Mouse (Mus musculus): Measurements from ENCODE around the gene Zfp644.
A peak's percentile ranks its signal among the peaks of the same experiment; 100 is the strongest.

The Zfp644 gene

DNA sequence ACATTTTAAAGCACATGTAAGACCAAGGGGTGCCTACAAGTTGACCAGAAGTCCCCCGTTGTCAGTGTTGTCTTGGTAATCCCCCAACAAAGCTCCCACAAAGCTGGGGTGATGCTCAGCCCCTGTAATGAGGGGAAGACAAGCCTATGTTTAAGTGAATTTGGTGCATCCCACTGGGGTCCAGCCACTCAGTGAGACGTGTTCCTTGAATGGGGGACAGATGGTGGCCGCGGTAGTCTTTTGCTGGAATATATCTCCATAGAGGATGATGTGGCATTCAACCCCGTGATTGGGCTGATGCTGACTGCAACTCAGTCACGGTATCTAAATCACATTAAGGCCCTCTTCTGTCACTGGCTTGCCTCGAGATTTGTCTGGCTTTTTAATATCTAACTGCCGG is 97.6 kb downstream of the Zfp644 start:
- DNase-seq (ENCODE audit: low read depth, low spot score) = no peak

DNA sequence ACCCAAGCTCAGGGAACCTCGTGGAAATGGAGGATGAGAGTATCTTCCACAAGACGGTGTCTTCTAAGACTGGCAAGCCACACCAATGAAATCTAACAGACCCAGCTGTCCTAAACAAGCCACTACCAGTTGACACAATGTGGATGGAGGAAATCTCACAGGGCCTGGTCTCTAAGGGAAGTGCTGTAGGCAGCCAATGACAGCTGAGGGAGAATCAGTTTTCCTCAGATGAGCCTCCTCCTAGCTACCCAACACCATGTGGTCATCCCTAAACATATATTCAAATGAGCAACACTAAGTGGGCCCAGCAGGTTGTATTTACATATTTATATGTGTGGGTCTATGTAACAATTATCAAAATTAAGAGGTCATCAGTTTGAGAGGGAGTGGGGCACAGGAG is 99.6 kb downstream of the Zfp644 start:
- no peak for DNase-seq (ENCODE audit: low read depth, low spot score)

DNA sequence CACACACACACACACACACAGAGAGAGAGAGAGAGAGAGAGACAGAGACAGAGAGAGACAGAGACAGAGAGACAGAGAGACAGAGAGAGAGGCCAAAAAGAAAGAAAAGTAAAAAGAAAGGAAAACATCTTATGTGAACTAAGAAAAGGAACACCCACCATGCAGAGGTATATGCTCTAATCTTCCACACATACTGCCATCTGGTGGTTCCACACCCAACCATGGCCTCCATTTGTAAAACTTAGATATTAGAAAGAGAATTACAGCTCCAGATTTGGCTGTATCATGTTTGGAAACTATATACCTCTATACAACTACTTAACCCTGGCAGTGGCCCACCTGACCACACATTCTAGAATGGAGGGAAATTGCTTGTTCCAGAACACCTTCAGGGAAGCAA is 102.7 kb downstream of the Zfp644 start:
- DNase-seq (ENCODE audit: low read depth, low spot score) = peak; percentile 21

DNA sequence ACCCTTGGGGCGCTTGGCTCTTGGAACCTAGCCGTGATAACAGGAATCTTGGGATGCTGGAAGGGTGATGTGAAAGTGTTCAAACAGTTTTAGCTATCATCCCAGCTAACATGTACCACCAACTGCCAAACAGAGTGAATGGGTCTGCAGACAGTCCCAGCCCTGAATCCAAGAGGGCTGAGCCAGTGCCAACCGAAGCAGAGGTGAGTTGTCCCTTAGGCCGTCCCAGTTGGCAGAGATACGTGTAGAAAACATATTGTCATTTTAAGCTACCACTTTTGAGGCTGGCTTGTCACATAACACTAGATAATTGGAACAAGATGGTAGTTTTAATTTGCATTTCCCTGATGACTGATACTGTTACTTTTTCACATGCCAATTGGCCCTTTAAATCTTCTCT is 106.4 kb downstream of the Zfp644 start:
- DNase-seq (ENCODE audit: low read depth, low spot score) = no peak

DNA sequence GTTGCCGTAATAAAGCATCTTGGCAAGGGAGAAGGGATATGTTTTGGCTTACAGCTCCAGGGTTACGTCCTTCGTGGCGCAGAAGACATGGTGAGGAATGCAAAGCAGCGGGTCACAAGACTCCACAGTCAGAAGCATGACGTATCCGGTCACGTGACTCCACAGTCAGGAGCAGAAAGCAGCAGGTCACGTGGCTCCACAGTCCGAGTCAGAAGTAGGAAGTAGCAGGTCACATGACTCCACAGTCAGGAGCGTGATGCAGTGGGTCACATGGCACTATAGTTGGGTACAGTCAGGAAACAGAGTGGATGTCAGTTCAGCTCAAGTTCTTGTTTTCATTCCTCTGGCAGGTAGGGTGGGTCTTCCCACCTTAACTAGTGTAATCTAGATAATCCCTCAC is 107.4 kb downstream of the Zfp644 start:
- DNase-seq (ENCODE audit: low read depth, low spot score) = peak; percentile 41

DNA sequence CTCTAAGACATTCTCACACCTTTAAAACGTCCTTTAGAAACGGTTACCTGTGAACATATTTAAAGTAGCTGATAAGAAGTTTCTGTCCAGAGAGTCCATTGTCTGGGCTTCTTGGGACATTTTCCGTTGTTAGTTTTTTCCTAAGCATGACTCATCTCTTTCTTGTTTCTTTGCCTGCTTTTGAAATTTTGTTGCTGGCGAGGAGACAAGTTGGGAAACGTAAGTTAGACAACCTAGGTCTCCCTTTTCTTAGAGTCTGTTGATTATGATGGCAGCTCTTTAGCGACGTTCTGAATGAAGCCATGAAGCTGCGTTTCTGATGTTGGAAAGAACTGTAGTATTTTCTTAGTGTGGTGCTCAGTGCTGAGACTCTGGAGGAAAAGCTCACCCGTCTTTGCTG is 108.1 kb downstream of the Zfp644 start:
- peak; percentile 36 for DNase-seq (ENCODE audit: low read depth, low spot score)

DNA sequence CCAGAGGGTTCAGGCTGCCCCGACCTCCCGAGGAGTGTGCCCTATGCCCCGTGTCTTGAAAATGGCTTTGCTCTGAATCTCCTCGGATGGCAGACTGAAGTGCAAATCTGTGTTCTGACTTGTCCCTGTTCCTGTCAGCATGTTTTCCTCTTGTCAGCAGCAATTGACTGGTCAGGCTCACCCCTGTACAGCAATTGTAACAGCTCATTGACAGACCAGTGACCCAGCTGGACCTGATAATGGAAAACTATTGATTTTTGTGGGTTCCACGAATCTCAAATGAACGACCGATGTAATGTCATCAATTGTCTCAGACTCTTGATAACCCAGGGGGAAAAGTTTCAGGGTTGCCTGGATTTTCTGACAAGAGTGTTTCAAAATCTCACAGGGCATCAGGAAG is 116.1 kb downstream of the Zfp644 start:
- DNase-seq (ENCODE audit: low read depth, low spot score) = no peak

DNA sequence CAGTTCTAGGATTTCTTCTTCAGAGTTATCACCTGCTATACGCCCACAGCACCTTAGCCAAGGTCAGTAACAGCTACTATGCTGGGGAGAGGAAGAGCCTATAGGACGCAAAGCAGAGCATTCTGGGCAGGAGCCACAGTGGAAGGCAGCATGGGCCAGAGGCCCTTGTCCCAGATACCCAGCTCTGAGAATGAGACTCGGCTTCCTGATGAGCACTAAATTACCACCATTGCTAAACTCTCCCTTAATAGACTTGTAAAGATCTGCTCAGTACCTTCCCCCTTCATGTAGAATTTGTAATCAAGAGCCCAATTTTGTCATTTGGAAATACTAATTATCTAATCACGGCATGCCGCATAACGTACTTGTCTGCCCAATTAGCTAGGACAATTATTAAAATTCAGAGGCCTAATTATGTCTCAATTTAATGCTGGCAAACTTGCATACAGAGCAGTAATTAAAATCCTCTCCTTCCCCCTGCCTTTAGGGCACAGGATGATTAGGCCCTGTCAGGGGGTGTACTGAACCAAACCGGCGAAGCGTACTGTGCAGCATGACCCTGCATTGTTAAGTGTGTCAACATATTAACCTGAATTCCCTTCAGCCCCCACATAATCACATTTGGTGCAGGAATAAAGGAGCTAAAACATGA is 119.7 kb downstream of the Zfp644 start:
- no peak for DNase-seq (ENCODE audit: low read depth, low spot score)

DNA sequence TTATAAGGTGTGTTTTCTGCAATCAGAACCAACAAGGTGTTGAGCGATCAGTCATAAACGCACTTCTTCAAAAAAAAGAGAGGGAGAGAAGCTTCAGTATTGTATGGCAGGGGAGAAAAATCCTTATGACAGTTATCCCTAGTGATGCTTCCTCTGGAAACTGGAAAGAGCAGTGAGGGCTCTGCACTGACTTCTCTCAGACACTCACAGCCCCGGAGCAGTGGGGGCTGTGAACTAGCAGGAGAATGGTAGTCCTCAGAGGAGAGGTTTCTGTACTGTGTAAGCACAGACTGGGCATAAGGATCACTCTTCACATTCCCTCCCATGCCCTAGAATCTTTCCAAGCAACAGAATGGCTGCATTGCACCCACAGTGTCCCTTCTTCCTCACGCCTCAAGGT is 122.0 kb downstream of the Zfp644 start:
- DNase-seq (ENCODE audit: low read depth, low spot score) = no peak

DNA sequence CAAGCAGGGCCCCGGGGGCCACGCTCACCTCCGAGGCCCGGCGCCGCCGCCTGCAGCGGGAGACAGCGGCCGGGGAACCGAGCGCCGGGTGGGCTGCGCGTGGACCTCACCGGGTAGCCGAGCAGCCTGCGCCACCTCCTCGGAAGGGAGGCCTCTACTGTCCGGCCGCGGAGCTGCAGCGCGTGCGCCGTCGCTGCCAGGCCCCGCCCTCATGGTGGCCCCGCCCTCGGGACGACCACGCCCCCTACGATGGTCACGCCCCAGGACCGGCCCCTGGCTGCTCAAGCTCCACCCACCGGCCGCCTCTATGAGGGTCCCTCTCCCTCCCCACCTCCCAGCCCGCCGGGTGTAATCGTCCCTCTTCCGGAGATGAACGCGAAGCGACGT is 122.5 kb downstream of the Zfp644 start:
- peak; percentile 68 for DNase-seq (ENCODE audit: low read depth, low spot score)

DNA sequence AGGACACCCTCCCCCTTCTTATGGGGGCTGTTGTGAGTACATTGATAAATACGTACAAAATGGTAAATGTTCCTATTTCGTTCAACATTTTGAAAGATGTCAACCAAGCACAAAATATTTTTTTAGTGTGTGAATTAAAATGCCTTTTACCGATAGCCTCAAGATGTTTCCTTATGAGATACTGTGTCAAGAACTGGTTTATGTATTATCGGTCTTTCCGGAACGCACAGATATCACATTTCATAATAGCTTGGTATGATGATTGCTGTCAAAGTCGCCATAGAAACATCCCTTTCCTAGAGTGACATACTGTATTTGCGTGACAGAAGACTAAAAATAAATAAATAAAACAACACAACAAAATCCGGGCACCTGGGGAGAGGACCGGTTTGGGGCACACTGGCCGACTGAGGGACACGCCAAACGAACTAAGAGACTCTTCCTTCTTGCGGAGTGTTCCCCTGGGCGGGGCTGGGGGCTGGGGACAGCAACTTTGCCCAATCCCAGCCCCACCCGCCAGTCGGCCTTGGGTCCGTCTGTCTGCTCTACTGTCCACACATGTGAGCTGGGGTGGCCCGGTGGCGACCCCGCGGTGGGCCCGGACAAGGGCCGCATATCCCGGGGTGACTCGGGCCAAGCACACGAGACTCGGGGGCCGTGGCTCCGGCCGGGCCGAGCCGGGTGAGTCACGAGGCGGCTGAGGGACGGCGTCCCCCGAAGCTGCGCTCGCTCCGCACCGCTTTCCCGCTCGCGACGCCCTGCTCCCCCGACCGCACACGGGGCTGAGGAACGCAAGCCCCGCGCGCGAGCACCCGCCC is 123.1 kb downstream of the Zfp644 start:
- peak; percentile 27 for DNase-seq (ENCODE audit: low read depth, low spot score)
